Mouse (Mus musculus) left cerebral cortex, postnatal 36 days (tissue): ENCODE data around the gene Mettl23. TPM values are rescaled to one million over a fixed set of nuclear protein-coding genes. Genes with fewer than 3 reads are reported as not detected.

Source experiments
- DNase-seq, 2 experiments: peaks; one replicate each; pipeline ENCODE4 v3.0.0; 2021 to 2022; ENCODE audit warnings: low spot score in 2 of 2, mixed read lengths in 1 of 2
- intact Hi-C: fragments of 180-260 bp; cut with DNase I; formaldehyde crosslinking; loops from one replicate; pipeline ENCODE4 v1.15.1; 2025
- total RNA-seq, 2 experiments: library from RNA; stranded (reverse); gene quantifications; 2 replicates each; pipeline ENCODE4 v1.2.3; 2021

The Mettl23 gene
- total RNA-seq = 10 to 100 TPM; 24.4 to 29.5 TPM

- peak; percentile 98 to 99 for DNase-seq
- intact Hi-C loops = loop anchor here (1.0 kb wide), 1 partner anchor 10 kb away; the partner anchor contains the start of gene Srsf2
Observed at GRCm38 (mm10) chr11:116843261-116844233, at the start of gene Mettl23, which contains the start of gene Jmjd6. Gene Mettl23 (plus strand): TSS chr11:116843278. Gene Jmjd6 (minus strand): TSS chr11:116843449.

GRCm38 (mm10) chr11:116799364-116799763 lies 43.7 kb upstream of the Mettl23 start:
- DNase-seq = no peak
- intact Hi-C loops = no loop called here

- intact Hi-C loops = no loop called here
- no peak for DNase-seq
Observed at GRCm38 (mm10) chr11:116801106-116801505, 42.0 kb upstream of the Mettl23 start.

- intact Hi-C loops = no loop called here
- no peak for DNase-seq
Observed at GRCm38 (mm10) chr11:116802709-116803108, 40.4 kb upstream of the Mettl23 start.

- intact Hi-C loops = no loop called here
- DNase-seq = no peak
Observed at GRCm38 (mm10) chr11:116806136-116807071, 36.7 kb upstream of the Mettl23 start.

GRCm38 (mm10) chr11:116807116-116807515 lies 36.0 kb upstream of the Mettl23 start:
- DNase-seq = no peak
- intact Hi-C loops = no loop called here

GRCm38 (mm10) chr11:116807526-116807925 lies 35.6 kb upstream of the Mettl23 start:
- intact Hi-C loops = no loop called here

GRCm38 (mm10) chr11:116807938-116808606 lies 35.0 kb upstream of the Mettl23 start:
- DNase-seq = peak; percentile 68 to 80
- intact Hi-C loops = loop anchor here (1.0 to 2.0 kb wide), 2 partner anchors 137 to 165 kb away; no protein-coding TSS in a partner anchor

More at GRCm38 (mm10) chr11:116807526-116807925, 35.6 kb upstream of the Mettl23 start:
- no peak for DNase-seq

- DNase-seq = no peak
- intact Hi-C loops = loop anchor here (1.0 to 2.0 kb wide), 2 partner anchors 138 to 166 kb away; no protein-coding TSS in a partner anchor
Observed at GRCm38 (mm10) chr11:116808811-116809395, 34.2 kb upstream of the Mettl23 start.

GRCm38 (mm10) chr11:116809520-116809919 lies 33.6 kb upstream of the Mettl23 start:
- no peak for DNase-seq
- intact Hi-C loops = loop anchor here (2.0 kb wide), 1 partner anchor 139 kb away; no protein-coding TSS in a partner anchor

- DNase-seq = no peak
Observed at GRCm38 (mm10) chr11:116810528-116810927, 32.5 kb upstream of the Mettl23 start.

GRCm38 (mm10) chr11:116810983-116811901 lies 31.8 kb upstream of the Mettl23 start:
- DNase-seq = peak; percentile 79 to 84
- intact Hi-C loops = no loop called here

More at GRCm38 (mm10) chr11:116810528-116810927, 32.5 kb upstream of the Mettl23 start:
- intact Hi-C loops = no loop called here

- intact Hi-C loops = no loop called here
- no peak for DNase-seq
Observed at GRCm38 (mm10) chr11:116812793-116813529, 30.1 kb upstream of the Mettl23 start.

- intact Hi-C loops = no loop called here
- no peak for DNase-seq
Observed at GRCm38 (mm10) chr11:116813610-116814009, 29.5 kb upstream of the Mettl23 start.

- intact Hi-C loops = no loop called here
- no peak for DNase-seq
Observed at GRCm38 (mm10) chr11:116814076-116814883, 28.8 kb upstream of the Mettl23 start.

- intact Hi-C loops = no loop called here
- DNase-seq = no peak
Observed at GRCm38 (mm10) chr11:116814884-116815415, 28.1 kb upstream of the Mettl23 start.
